Mouse (Mus musculus): ENCODE data around the gene Dnajc6. TPM values are rescaled to one million over a fixed set of nuclear protein-coding genes. Genes with fewer than 3 reads are reported as not detected.

Gene Dnajc6
- polyA plus RNA-seq, 1 experiment from 2014 or later = 0.74 TPM

DNA sequence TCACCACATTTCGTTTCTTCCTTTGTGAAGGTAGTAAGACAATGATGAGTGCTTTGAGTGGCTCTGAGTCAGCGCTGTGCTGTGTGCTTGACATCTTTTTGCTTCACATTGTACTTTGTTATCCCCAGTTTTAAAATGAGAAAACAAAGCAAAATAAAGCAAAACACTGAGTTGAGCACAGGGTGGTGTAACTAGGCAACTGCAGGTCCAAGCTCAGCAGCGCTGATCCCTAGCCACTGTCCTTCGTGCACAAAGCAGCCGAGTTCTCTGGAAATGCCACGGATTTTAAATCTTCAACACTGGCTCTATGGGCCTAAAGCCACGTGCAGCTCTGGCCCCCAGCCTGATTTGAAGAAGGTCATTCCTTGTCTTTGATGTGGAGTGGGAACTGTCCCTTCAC is 72.6 kb downstream of the Dnajc6 start:
- Histone ChIP-seq H3K36me3 (ENCODE audit: control insufficient read depth, insufficient read depth, low read length) (no peaks in the 10 kb centered on the region), H3K27me3 (ENCODE audit: control insufficient read depth, insufficient read depth, low read length) (no peaks in the 10 kb centered on the region), H3K27ac (ENCODE audit: low read depth, low read length) (no peak overlapping the region), H3K9ac (ENCODE audit: low read depth, low read length) (no peak overlapping the region), H3K4me1 (ENCODE audit: control insufficient read depth, insufficient read depth, low read length) (no peaks in the 10 kb centered on the region), H3K9me3 (ENCODE audit: control insufficient read depth, low read length) (no peaks in the 10 kb centered on the region), H3K4me3 (ENCODE audit: low read length) (no peak overlapping the region), H3K4me2 (replicated peaks; ENCODE audit: low read depth, low read length) (no peak overlapping the region)
- ATAC-seq (ENCODE audit: low FRiP score, low TSS enrichment) = no peak
- WGBS = 69% methylated on average over 7 of the region's 7 CpGs

DNA sequence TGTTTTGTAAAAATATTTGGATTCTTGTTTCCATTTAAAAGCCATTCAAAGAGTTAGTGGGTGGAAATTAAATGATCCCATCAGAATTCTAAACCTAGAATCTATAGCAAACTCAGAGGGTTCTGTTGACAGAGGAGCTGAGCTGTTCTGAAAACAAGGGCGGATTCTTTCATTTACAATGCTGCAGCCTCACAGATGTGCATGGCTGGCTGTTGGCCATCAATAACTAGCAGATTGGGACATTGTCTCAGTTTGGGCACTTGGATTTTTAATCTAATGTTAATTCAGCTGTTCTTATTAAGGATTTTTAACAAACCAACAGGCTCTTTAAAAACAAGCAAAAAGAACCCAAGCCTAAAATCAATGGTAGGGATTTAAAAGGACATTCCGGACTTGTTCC is 75.7 kb downstream of the Dnajc6 start:
- H3K27ac ChIP-seq (ENCODE audit: low read depth, low read length) = no peak overlapping the region
- no peak overlapping the region for H3K4me2 ChIP-seq (replicated peaks; ENCODE audit: low read depth, low read length)
- H3K27me3 ChIP-seq (ENCODE audit: control insufficient read depth, insufficient read depth, low read length) = no peaks in the 10 kb centered on the region
- no peak for ATAC-seq (ENCODE audit: low FRiP score, low TSS enrichment)
- 83% methylated on average over 2 of the region's 2 CpGs for WGBS
- H3K36me3 ChIP-seq (ENCODE audit: control insufficient read depth, insufficient read depth, low read length) = no peaks in the 10 kb centered on the region
- no peak overlapping the region for H3K4me3 ChIP-seq (ENCODE audit: low read length)
- H3K9me3 ChIP-seq (ENCODE audit: control insufficient read depth, low read length) = no peaks in the 10 kb centered on the region
- no peak overlapping the region for H3K9ac ChIP-seq (ENCODE audit: low read depth, low read length)
- H3K4me1 ChIP-seq (ENCODE audit: control insufficient read depth, insufficient read depth, low read length) = no peaks in the 10 kb centered on the region

DNA sequence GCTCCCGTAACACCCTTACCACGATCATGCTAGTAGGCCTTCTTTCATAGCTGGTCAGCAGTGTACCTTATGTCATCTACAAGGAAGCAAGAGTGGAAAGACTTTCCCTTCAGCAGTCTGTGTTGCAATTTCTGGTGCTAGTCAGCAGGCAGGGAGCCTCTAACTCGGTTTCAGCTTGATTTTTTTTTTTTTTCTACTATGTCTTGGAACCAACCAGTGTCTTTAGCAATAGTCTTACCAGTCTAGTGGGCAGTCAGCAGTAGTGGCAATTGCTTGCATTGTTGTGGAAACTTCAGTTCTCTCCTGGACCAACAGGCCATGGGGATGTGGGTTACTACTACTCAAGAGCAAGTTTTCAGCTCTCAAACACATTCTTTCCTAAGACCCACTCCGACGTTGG is 78.9 kb downstream of the Dnajc6 start:
- H3K9me3 ChIP-seq (ENCODE audit: control insufficient read depth, low read length) = no peaks in the 10 kb centered on the region
- no peak overlapping the region for H3K4me2 ChIP-seq (replicated peaks; ENCODE audit: low read depth, low read length)
- no peaks in the 10 kb centered on the region for H3K4me1 ChIP-seq (ENCODE audit: control insufficient read depth, insufficient read depth, low read length)
- ATAC-seq (ENCODE audit: low FRiP score, low TSS enrichment) = no peak
- no peak overlapping the region for H3K9ac ChIP-seq (ENCODE audit: low read depth, low read length)
- no peak overlapping the region for H3K4me3 ChIP-seq (ENCODE audit: low read length)
- WGBS = 89% methylated on average over 5 of the region's 5 CpGs
- H3K36me3 ChIP-seq (ENCODE audit: control insufficient read depth, insufficient read depth, low read length) = no peaks in the 10 kb centered on the region
- no peaks in the 10 kb centered on the region for H3K27me3 ChIP-seq (ENCODE audit: control insufficient read depth, insufficient read depth, low read length)
- no peak overlapping the region for H3K27ac ChIP-seq (ENCODE audit: low read depth, low read length)

DNA sequence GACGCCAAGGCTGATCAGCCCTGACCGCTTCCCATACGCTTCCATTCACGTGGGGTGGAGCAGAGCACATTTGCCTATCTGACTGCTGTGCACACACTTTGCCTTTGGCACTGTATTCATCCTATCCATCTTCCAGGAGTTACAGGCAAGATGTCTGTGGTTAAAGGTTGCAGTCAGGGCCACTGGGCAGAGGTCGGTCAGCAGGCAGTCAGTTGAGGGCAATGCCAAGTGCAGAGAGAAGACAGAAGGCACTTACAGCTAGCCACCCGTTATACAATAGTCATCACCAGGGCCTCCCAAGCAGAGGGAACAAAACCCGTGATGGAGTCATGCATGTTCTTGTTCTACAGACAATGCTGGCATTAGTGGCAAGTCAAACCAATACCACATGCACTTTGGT is 82.3 kb downstream of the Dnajc6 start:
- H3K36me3 ChIP-seq (ENCODE audit: control insufficient read depth, insufficient read depth, low read length) = no peaks in the 10 kb centered on the region
- H3K27ac ChIP-seq (ENCODE audit: low read depth, low read length) = no peak overlapping the region
- H3K27me3 ChIP-seq (ENCODE audit: control insufficient read depth, insufficient read depth, low read length) = no peaks in the 10 kb centered on the region
- H3K9me3 ChIP-seq (ENCODE audit: control insufficient read depth, low read length) = no peaks in the 10 kb centered on the region
- H3K4me1 ChIP-seq (ENCODE audit: control insufficient read depth, insufficient read depth, low read length) = no peaks in the 10 kb centered on the region
- no peak for ATAC-seq (ENCODE audit: low FRiP score, low TSS enrichment)
- H3K4me3 ChIP-seq (ENCODE audit: low read length) = no peak overlapping the region
- no peak overlapping the region for H3K9ac ChIP-seq (ENCODE audit: low read depth, low read length)
- H3K4me2 ChIP-seq (replicated peaks; ENCODE audit: low read depth, low read length) = no peak overlapping the region
- WGBS = 78% methylated on average over 7 of the region's 7 CpGs

DNA sequence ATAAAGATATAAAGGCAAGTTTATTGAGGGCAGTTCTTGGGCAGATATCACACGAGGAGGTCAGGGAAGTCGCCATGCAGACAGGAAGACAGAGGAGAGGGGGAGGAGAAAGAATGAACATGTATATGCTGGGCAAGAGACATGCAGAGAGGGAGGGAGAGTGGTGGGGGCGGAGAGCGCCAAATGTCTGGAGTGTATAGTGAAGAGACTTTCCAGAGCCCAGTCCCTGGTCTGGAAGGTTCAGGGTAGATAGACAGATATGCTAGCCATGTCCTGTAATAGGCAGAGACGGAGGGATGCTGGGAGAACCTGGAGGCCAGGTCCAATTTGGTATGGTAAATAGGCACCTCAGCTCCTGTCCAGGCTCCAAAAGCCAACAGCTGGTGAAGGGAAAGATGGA is 83.1 kb downstream of the Dnajc6 start:
- no peaks in the 10 kb centered on the region for H3K4me1 ChIP-seq (ENCODE audit: control insufficient read depth, insufficient read depth, low read length)
- no peaks in the 10 kb centered on the region for H3K36me3 ChIP-seq (ENCODE audit: control insufficient read depth, insufficient read depth, low read length)
- H3K27me3 ChIP-seq (ENCODE audit: control insufficient read depth, insufficient read depth, low read length) = no peaks in the 10 kb centered on the region
- H3K4me2 ChIP-seq (replicated peaks; ENCODE audit: low read depth, low read length) = no peak overlapping the region
- WGBS = 61% methylated on average over 5 of the region's 5 CpGs
- H3K27ac ChIP-seq (ENCODE audit: low read depth, low read length) = no peak overlapping the region
- H3K4me3 ChIP-seq (ENCODE audit: low read length) = no peak overlapping the region
- no peak overlapping the region for H3K9ac ChIP-seq (ENCODE audit: low read depth, low read length)
- ATAC-seq (ENCODE audit: low FRiP score, low TSS enrichment) = no peak
- H3K9me3 ChIP-seq (ENCODE audit: control insufficient read depth, low read length) = no peaks in the 10 kb centered on the region

DNA sequence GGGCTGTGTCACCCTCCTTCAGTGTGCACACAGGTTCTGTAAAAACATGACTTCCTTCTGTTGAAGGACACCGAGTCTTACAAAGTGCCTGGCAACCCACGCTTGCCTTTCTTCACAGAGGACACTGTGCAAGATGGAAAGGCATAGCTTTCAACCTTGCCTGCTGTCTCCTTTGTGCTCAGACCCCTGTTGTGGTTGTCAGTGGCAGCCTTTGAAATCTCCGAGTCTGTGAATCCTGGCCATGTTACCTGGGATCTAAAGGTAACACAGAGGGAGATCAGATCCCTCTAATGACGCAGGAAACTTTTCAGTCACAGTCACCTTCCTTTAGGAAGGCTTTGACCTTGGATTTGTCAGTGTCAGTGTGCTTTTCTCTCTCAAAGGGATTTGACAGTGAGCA is 84.7 kb downstream of the Dnajc6 start:
- H3K4me1 ChIP-seq (ENCODE audit: control insufficient read depth, insufficient read depth, low read length) = no peaks in the 10 kb centered on the region
- no peak overlapping the region for H3K4me3 ChIP-seq (ENCODE audit: low read length)
- H3K9ac ChIP-seq (ENCODE audit: low read depth, low read length) = no peak overlapping the region
- no peaks in the 10 kb centered on the region for H3K9me3 ChIP-seq (ENCODE audit: control insufficient read depth, low read length)
- H3K27me3 ChIP-seq (ENCODE audit: control insufficient read depth, insufficient read depth, low read length) = no peaks in the 10 kb centered on the region
- 85% methylated on average over 4 of the region's 4 CpGs for WGBS
- no peak overlapping the region for H3K4me2 ChIP-seq (replicated peaks; ENCODE audit: low read depth, low read length)
- H3K36me3 ChIP-seq (ENCODE audit: control insufficient read depth, insufficient read depth, low read length) = no peaks in the 10 kb centered on the region
- no peak overlapping the region for H3K27ac ChIP-seq (ENCODE audit: low read depth, low read length)
- ATAC-seq (ENCODE audit: low FRiP score, low TSS enrichment) = no peak

DNA sequence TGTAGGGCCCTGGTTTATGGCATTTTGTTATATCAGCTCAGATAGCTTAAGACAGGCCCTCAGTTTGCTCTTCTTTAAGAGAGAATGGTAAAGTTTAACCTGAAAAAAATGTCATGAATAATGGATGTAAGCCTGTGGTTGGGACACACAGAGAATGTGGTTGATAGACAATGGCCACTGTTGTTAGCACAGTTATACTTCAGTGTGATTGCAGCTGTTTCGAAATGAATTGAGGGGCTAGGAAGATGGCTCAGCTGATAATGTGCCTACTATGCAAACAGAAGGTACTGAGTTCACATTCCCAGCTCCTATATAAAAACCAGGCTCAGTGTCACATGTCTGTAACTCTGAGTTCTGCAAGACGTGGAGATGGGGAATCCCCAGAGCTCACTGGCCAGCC is 86.4 kb downstream of the Dnajc6 start:
- no peaks in the 10 kb centered on the region for H3K4me1 ChIP-seq (ENCODE audit: control insufficient read depth, insufficient read depth, low read length)
- H3K36me3 ChIP-seq (ENCODE audit: control insufficient read depth, insufficient read depth, low read length) = no peaks in the 10 kb centered on the region
- H3K27ac ChIP-seq (ENCODE audit: low read depth, low read length) = no peak overlapping the region
- 81% methylated on average over 2 of the region's 2 CpGs for WGBS
- H3K27me3 ChIP-seq (ENCODE audit: control insufficient read depth, insufficient read depth, low read length) = no peaks in the 10 kb centered on the region
- ATAC-seq (ENCODE audit: low FRiP score, low TSS enrichment) = no peak
- H3K9ac ChIP-seq (ENCODE audit: low read depth, low read length) = no peak overlapping the region
- no peaks in the 10 kb centered on the region for H3K9me3 ChIP-seq (ENCODE audit: control insufficient read depth, low read length)
- H3K4me2 ChIP-seq (replicated peaks; ENCODE audit: low read depth, low read length) = no peak overlapping the region
- H3K4me3 ChIP-seq (ENCODE audit: low read length) = no peak overlapping the region

DNA sequence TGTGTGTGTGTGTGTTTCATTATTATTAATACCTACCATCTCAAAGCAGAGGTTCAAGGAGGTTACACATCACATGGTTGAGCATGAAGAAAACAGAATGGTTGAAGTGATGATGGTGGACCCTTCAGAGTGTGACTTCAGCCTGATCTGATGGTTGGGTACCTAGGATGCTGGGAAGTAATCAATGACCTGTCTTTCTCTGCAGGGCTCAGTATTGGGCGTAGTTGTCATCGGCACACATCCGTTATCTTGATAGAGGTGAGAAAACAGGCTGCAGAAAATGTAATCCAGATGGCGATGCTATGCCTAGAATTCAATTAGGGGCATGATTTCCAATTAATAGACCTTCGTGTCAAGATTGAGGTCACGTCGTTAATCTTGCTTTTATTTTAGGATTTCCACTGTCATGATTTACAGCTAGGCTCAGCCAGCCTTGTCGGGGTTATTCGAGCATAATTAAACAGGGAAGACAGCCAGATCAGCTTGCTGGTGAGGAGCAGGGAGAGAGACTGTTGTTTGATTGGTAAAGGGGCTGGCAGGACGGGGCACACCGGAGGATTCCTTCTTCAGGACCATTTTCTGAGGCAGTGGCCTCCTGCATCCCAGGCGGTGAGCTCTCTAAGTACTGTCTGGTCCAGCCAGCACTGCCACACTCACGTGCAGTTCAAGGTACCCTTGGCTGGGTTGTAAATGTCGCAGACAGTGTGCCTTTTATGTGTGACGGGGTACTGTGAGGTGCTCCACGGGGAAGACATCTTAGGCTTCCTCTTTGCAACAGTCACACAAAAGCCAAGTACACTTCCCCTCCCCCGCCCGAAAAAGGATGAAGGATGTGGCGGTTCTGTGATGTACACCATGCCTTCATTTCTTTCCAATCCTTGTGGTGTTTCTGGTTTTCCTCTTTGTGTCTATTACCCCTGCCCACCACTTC is 88.3 kb downstream of the Dnajc6 start:
- Histone ChIP-seq H3K27ac (ENCODE audit: low read depth, low read length) (no peak overlapping the region), H3K4me3 (ENCODE audit: low read length) (no peak overlapping the region), H3K36me3 (ENCODE audit: control insufficient read depth, insufficient read depth, low read length) (no peaks in the 10 kb centered on the region), H3K27me3 (ENCODE audit: control insufficient read depth, insufficient read depth, low read length) (no peaks in the 10 kb centered on the region), H3K4me2 (replicated peaks; ENCODE audit: low read depth, low read length) (no peak overlapping the region), H3K9ac (ENCODE audit: low read depth, low read length) (no peak overlapping the region), H3K4me1 (ENCODE audit: control insufficient read depth, insufficient read depth, low read length) (no peaks in the 10 kb centered on the region), H3K9me3 (ENCODE audit: control insufficient read depth, low read length) (no peaks in the 10 kb centered on the region)
- 31% methylated on average over 19 of the region's 19 CpGs for WGBS
- ATAC-seq (ENCODE audit: low FRiP score, low TSS enrichment) = peak; percentile 81

DNA sequence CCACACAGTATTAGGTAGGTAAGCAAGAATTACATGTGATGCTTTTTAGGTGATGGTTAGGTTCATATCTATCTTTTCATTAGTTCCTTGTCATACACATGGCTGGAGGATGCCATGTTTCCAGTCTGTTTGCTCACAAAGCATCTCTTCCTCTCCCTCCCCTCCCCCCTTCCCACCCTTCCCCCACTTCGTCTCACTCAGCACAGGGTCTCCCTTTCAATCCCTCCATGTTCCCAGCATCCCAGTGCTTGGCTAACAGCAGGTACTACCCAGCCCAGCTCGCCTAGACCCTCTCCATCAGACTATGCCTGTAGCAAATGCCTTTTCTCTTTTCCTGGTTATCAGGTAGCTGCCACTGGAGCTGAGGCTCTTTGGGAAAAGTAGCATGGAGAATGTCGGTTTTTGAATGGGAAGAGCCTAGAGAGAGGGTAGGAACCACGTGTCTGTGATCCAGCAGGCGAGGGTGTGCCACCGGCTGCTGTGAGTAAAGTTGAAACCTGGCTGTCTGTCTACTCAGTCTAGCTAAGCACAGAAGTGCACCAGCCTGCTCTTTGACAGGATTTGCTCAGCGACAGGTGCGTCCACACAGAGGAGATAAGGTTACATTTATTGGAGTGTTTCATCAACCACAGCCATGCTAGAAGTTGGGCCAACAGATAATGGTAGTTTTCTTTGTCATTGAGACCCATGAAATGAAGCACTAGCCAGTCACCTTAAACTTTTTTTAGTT is 89.2 kb downstream of the Dnajc6 start:
- Histone ChIP-seq H3K36me3 (ENCODE audit: control insufficient read depth, insufficient read depth, low read length) (no peaks in the 10 kb centered on the region), H3K4me2 (replicated peaks; ENCODE audit: low read depth, low read length) (no peak overlapping the region), H3K9me3 (ENCODE audit: control insufficient read depth, low read length) (no peaks in the 10 kb centered on the region), H3K27ac (ENCODE audit: low read depth, low read length) (no peak overlapping the region), H3K4me3 (ENCODE audit: low read length) (no peak overlapping the region), H3K9ac (ENCODE audit: low read depth, low read length) (no peak overlapping the region), H3K27me3 (ENCODE audit: control insufficient read depth, insufficient read depth, low read length) (no peaks in the 10 kb centered on the region), H3K4me1 (ENCODE audit: control insufficient read depth, insufficient read depth, low read length) (no peaks in the 10 kb centered on the region)
- 39% methylated on average over 8 of the region's 8 CpGs for WGBS
- 0 out of 2 replicates have a peak, but pooled peaks have one; percentile 23 for ATAC-seq (ENCODE audit: low FRiP score, low TSS enrichment)

All from kidney, embryonic 14.5 days (tissue).